Mouse (Mus musculus) monocyte, adult 5-6 weeks (primary cell): Measurements from ENCODE around the gene Tmem132e. TPM values are rescaled to one million over a fixed set of nuclear protein-coding genes. Genes with fewer than 3 reads are reported as not detected.

Experiments
- ATAC-seq: fragments of 153-309, 156-312 bp; replicated peaks from 2 replicates; pipeline ENCODE4 v1.8.0; 2017; ENCODE audit warnings: mild to moderate bottlenecking; ENCODE audit not compliant: low TSS enrichment, insufficient number of reproducible peaks, severe bottlenecking, poor library complexity, low FRiP score
- total RNA-seq: library from RNA; stranded (forward); fragments of 200-1000, 200-491, 200-594 nt; gene quantifications from 3 replicates; pipeline ENCODE4 v1.2.3, GENCODE M21; 2017

Tmem132e gene
- total RNA-seq = not detected in 3 replicates

GRCm38 (mm10) chr11:82388371-82389313 lies at the start of gene Tmem132e:
Tmem132e (plus strand) TSS chr11:82388900.
- no peak for ATAC-seq

- no peak for ATAC-seq
These were observed 48.7 kb upstream of the Tmem132e start for GRCm38 (mm10) chr11:82339921-82340401.

- no peak for ATAC-seq
These were observed 48.3 kb upstream of the Tmem132e start for GRCm38 (mm10) chr11:82340416-82340815.

- ATAC-seq = no peak
These were observed 47.8 kb upstream of the Tmem132e start for GRCm38 (mm10) chr11:82340900-82341299.

- ATAC-seq = no peak
These were observed 37.7 kb upstream of the Tmem132e start for GRCm38 (mm10) chr11:82351039-82351438.

GRCm38 (mm10) chr11:82370151-82370550 lies 18.5 kb upstream of the Tmem132e start:
- no peak for ATAC-seq

- ATAC-seq = no peak
These were observed 17.1 kb upstream of the Tmem132e start for GRCm38 (mm10) chr11:82371577-82371976.

- ATAC-seq = no peak
These were observed 8.0 kb upstream of the Tmem132e start for GRCm38 (mm10) chr11:82380606-82381202.

- ATAC-seq = no peak
These were observed 1.6 kb upstream of the Tmem132e start for GRCm38 (mm10) chr11:82386970-82387540.

- no peak for ATAC-seq
These were observed 874 bp upstream of the Tmem132e start for GRCm38 (mm10) chr11:82387711-82388341.

GRCm38 (mm10) chr11:82389396-82390291 lies 944 bp downstream of the Tmem132e start:
- no peak for ATAC-seq

- ATAC-seq = no peak
These were observed 3.6 kb downstream of the Tmem132e start for GRCm38 (mm10) chr11:82392341-82392740.

GRCm38 (mm10) chr11:82399621-82400020 lies 10.9 kb downstream of the Tmem132e start:
- no peak for ATAC-seq

- ATAC-seq = no peak
These were observed 16.9 kb downstream of the Tmem132e start for GRCm38 (mm10) chr11:82405641-82406040.

- no peak for ATAC-seq
These were observed 17.9 kb downstream of the Tmem132e start for GRCm38 (mm10) chr11:82406358-82407221.

GRCm38 (mm10) chr11:82412496-82412895 lies 23.8 kb downstream of the Tmem132e start:
- no peak for ATAC-seq

- no peak for ATAC-seq
These were observed 29.8 kb downstream of the Tmem132e start for GRCm38 (mm10) chr11:82418337-82419041.
